21 mouse cellular contexts compared by ENCODE assay signal in genomic region chr10:90577777-90578176, GRCm38 (mm10).
DNase-seq lines count a peak whose midpoint lies in the region; ATAC-seq and TF ChIP-seq lines count a peak whose summit lies in the region.
"Had no signal": no experiment of that assay in that cellular context is flagged by ENCODE, and none has a peak within 500 bp of the region (broad histone marks: within the 10 kb centered on the region; RNA-seq: fewer than 3 reads in every experiment).

No protein-coding gene starts in this region.

- TF ChIP-seq CTCF in forebrain, postnatal 0 days (IDR thresholded peaks at IDR 0.05; ENCODE audit: low read depth): no peak
- no peak for TF ChIP-seq CTCF in liver, postnatal 0 days (IDR thresholded peaks at IDR 0.05; ENCODE audit: low read depth)

- no peaks in the 10 kb centered on the region for H3K36me3 ChIP-seq in midbrain, embryonic 12.5 days
- no peaks in the 10 kb centered on the region for H3K36me3 ChIP-seq in midbrain, embryonic 11.5 days (ENCODE audit: control insufficient read depth, insufficient read depth, low read length)
- H3K36me3 ChIP-seq in forebrain, postnatal 0 days (ENCODE audit: insufficient read depth): no peaks in the 10 kb centered on the region; the same call in 1 of the 2 replicates
- no peaks in the 10 kb centered on the region for H3K36me3 ChIP-seq in neural tube, embryonic 13.5 days
- H3K36me3 ChIP-seq in liver, postnatal 0 days (replicated peaks; ENCODE audit: insufficient read depth, low read length): no peaks in the 10 kb centered on the region
- H3K36me3 ChIP-seq: embryonic facial prominence, embryonic 10.5 days; limb, embryonic 12.5 days had no signal

- TF ChIP-seq EP300 in liver, postnatal 0 days (IDR thresholded peaks at IDR 0.05; ENCODE audit: low read depth): no peak

- H3K9ac ChIP-seq in midbrain, embryonic 12.5 days (replicated peaks): no peak overlapping the region
- H3K9ac ChIP-seq in midbrain, embryonic 11.5 days (ENCODE audit: low read length): no peak overlapping the region
- peak overlapping the region; percentile 89 for H3K9ac ChIP-seq in forebrain, postnatal 0 days
- H3K9ac ChIP-seq in neural tube, embryonic 13.5 days: peak overlapping the region; percentile 68; the same call in 1 of the 2 replicates
- H3K9ac ChIP-seq in liver, postnatal 0 days (replicated peaks): no peak overlapping the region
- H3K9ac ChIP-seq: limb, embryonic 12.5 days; liver, embryonic 14.5 days had no signal

- no peak for DNase-seq in frontal cortex, postnatal 36 days (ENCODE audit: low spot score in 2 of 2)
- DNase-seq in midbrain, embryonic 11.5 days (ENCODE audit: low spot score, missing footprints): no peak
- peak; percentile 50 for DNase-seq in forebrain, postnatal 0 days
- no peak for DNase-seq in liver, postnatal 0 days
- no peak for DNase-seq in adrenal gland, postnatal 4 days (ENCODE audit: low spot score in 2 of 2)
- DNase-seq: adrenal gland, postnatal 25 days; cerebellum, postnatal 14 days; gastrocnemius, adult 2 months; heart, adult 2 months; kidney, postnatal 14 days; right cerebral cortex, postnatal 14 days; thymus, postnatal 36 days had no signal

- H3K9me3 ChIP-seq in midbrain, embryonic 12.5 days: no peaks in the 10 kb centered on the region
- no peaks in the 10 kb centered on the region for H3K9me3 ChIP-seq in midbrain, embryonic 11.5 days (ENCODE audit: control insufficient read depth, low read length)
- H3K9me3 ChIP-seq in forebrain, postnatal 0 days (ENCODE audit: low read length): no peaks in the 10 kb centered on the region
- H3K9me3 ChIP-seq in neural tube, embryonic 13.5 days: no peaks in the 10 kb centered on the region
- H3K9me3 ChIP-seq in liver, postnatal 0 days (ENCODE audit: low read length): no peaks in the 10 kb centered on the region
- H3K9me3 ChIP-seq: embryonic facial prominence, embryonic 10.5 days; limb, embryonic 12.5 days had no signal

- H3K27ac ChIP-seq in midbrain, embryonic 12.5 days (replicated peaks): 0 out of 2 replicates have a peak overlapping the region, but pooled peaks have one; percentile 75
- H3K27ac ChIP-seq in midbrain, embryonic 11.5 days (ENCODE audit: low read depth, low read length): no peak overlapping the region
- H3K27ac ChIP-seq in forebrain, postnatal 0 days (ENCODE audit: low read depth, low read length): peak overlapping the region; percentile 97
- peak overlapping the region; percentile 84; the same call in 1 of the 2 replicates for H3K27ac ChIP-seq in neural tube, embryonic 13.5 days (replicated peaks)
- H3K27ac ChIP-seq in liver, postnatal 0 days (ENCODE audit: low read depth): no peak overlapping the region
- H3K27ac ChIP-seq: embryonic facial prominence, embryonic 10.5 days; gastrocnemius, adult 2 months; heart, adult 2 months; limb, embryonic 12.5 days; liver, embryonic 14.5 days had no signal

- WGBS in midbrain, embryonic 12.5 days: 81% methylated on average over 9 of the region's 9 CpGs
- WGBS in midbrain, embryonic 11.5 days: 82% methylated on average over 9 of the region's 9 CpGs
- 37% methylated on average over 9 of the region's 9 CpGs for WGBS in forebrain, postnatal 0 days
- WGBS in neural tube, embryonic 13.5 days: 70% methylated on average over 9 of the region's 9 CpGs
- 61% methylated on average over 9 of the region's 9 CpGs for WGBS in liver, postnatal 0 days (ENCODE audit: insufficient replicate concordance)

- H3K27me3 ChIP-seq in midbrain, embryonic 12.5 days: no peaks in the 10 kb centered on the region
- no peaks in the 10 kb centered on the region for H3K27me3 ChIP-seq in midbrain, embryonic 11.5 days (ENCODE audit: control insufficient read depth, insufficient read depth, low read length)
- H3K27me3 ChIP-seq in forebrain, postnatal 0 days (ENCODE audit: insufficient read depth, low read length): no peaks in the 10 kb centered on the region
- no peaks in the 10 kb centered on the region for H3K27me3 ChIP-seq in neural tube, embryonic 13.5 days
- no peaks in the 10 kb centered on the region for H3K27me3 ChIP-seq in liver, postnatal 0 days (ENCODE audit: insufficient read depth, low read length)
- H3K27me3 ChIP-seq: CH12.LX had no signal

- H3K4me3 ChIP-seq in midbrain, embryonic 12.5 days: peak overlapping the region; percentile 34; the same call in 1 of the 2 replicates
- H3K4me3 ChIP-seq in midbrain, embryonic 11.5 days (ENCODE audit: low read depth, low read length): no peak overlapping the region
- peak overlapping the region; percentile 63 for H3K4me3 ChIP-seq in forebrain, postnatal 0 days (ENCODE audit: low read depth, low read length)
- peak overlapping the region; percentile 40 for H3K4me3 ChIP-seq in neural tube, embryonic 13.5 days
- no peak overlapping the region for H3K4me3 ChIP-seq in liver, postnatal 0 days (ENCODE audit: low read depth, low read length)
- H3K4me3 ChIP-seq: embryonic facial prominence, embryonic 10.5 days; erythroblast, embryonic 14.5 days; gastrocnemius, adult 2 months; heart, adult 2 months; limb, embryonic 12.5 days had no signal

- H3K4me1 ChIP-seq in midbrain, embryonic 12.5 days: peaks cover 14% of the 10 kb centered on the region; the same call in 1 of the 2 replicates
- H3K4me1 ChIP-seq in midbrain, embryonic 11.5 days (ENCODE audit: control insufficient read depth, insufficient read depth, low read length): peaks cover 6% of the 10 kb centered on the region
- H3K4me1 ChIP-seq in forebrain, postnatal 0 days (ENCODE audit: insufficient read depth): peaks cover 5% of the 10 kb centered on the region; the same call in 1 of the 2 replicates
- H3K4me1 ChIP-seq in neural tube, embryonic 13.5 days (replicated peaks): peaks cover 21% of the 10 kb centered on the region
- H3K4me1 ChIP-seq in liver, postnatal 0 days (ENCODE audit: insufficient read depth): no peaks in the 10 kb centered on the region

- ATAC-seq in frontal cortex, adult (ENCODE audit: low TSS enrichment): peak; percentile 28; the same call in 1 of the 2 replicates
- no peak for ATAC-seq in midbrain, embryonic 12.5 days (ENCODE audit: low FRiP score, low read depth)
- no peak for ATAC-seq in midbrain, embryonic 11.5 days (ENCODE audit: low FRiP score)
- ATAC-seq in forebrain, postnatal 0 days: no peak
- no peak for ATAC-seq in neural tube, embryonic 13.5 days (ENCODE audit: low read depth)
- no peak for ATAC-seq in liver, postnatal 0 days
- ATAC-seq: inflammation-experienced regulatory T-cells, adult 6 months had no signal

- H3K4me2 ChIP-seq in midbrain, embryonic 12.5 days (replicated peaks): peak overlapping the region; percentile 61
- no peak overlapping the region for H3K4me2 ChIP-seq in midbrain, embryonic 11.5 days
- peak overlapping the region; percentile 82 for H3K4me2 ChIP-seq in forebrain, postnatal 0 days (ENCODE audit: low read depth)
- H3K4me2 ChIP-seq in neural tube, embryonic 13.5 days: peak overlapping the region; percentile 66
- no peak overlapping the region for H3K4me2 ChIP-seq in liver, postnatal 0 days (ENCODE audit: low read depth, low read length)

Comparison
In these comparisons a context has a peak if more than half of its experiments do, and no peak if none do; other contexts are left out.
1. H3K27ac ChIP-seq: peak in midbrain, embryonic 12.5 days (single experiment), forebrain, postnatal 0 days (single experiment) and neural tube, embryonic 13.5 days (single experiment); none in midbrain, embryonic 11.5 days (single experiment) and liver, postnatal 0 days (single experiment).
2. H3K4me2 ChIP-seq: peak in midbrain, embryonic 12.5 days (single experiment), forebrain, postnatal 0 days (single experiment) and neural tube, embryonic 13.5 days (single experiment); none in midbrain, embryonic 11.5 days (single experiment) and liver, postnatal 0 days (single experiment).
3. H3K4me3 ChIP-seq: peak in midbrain, embryonic 12.5 days (single experiment), forebrain, postnatal 0 days (single experiment) and neural tube, embryonic 13.5 days (single experiment); none in midbrain, embryonic 11.5 days (single experiment) and liver, postnatal 0 days (single experiment).
4. H3K9ac ChIP-seq: peak in forebrain, postnatal 0 days (single experiment) and neural tube, embryonic 13.5 days (single experiment); none in midbrain, embryonic 12.5 days (single experiment), midbrain, embryonic 11.5 days (single experiment) and liver, postnatal 0 days (single experiment).